Mouse (Mus musculus) liver, embryonic 16.5 days (tissue): ENCODE measurements around the gene Nox1. TPM values are rescaled to one million over a fixed set of nuclear protein-coding genes. Genes with fewer than 3 reads are reported as not detected.

Source experiments
- ATAC-seq: fragments of 200-750 bp; cut with Nextera tagmentation; 2 replicates; pipeline ENCODE4 v1.8.0; 2017; ENCODE audit warnings: low read depth, mild to moderate bottlenecking, moderate number of reproducible peaks, moderate library complexity
- H3K27ac ChIP-seq: fragments of 300-500 bp; sonication (generic); 2 replicates; pipeline ENCODE4 v1.5.1; 2014; ENCODE audit warnings: mild to moderate bottlenecking, low read length
- H3K27me3 ChIP-seq: fragments of 300-500 bp; sonication (generic); 2 replicates; pipeline ENCODE4 v1.6.1; 2014; ENCODE audit warnings: low read depth, low read length, mixed read lengths; ENCODE audit not compliant: control insufficient read depth, insufficient read depth
- H3K36me3 ChIP-seq: fragments of 300-500 bp; sonication (generic); 2 replicates; pipeline ENCODE4 v1.6.1; 2014; ENCODE audit warnings: mild to moderate bottlenecking; ENCODE audit not compliant: control insufficient read depth, insufficient read depth
- H3K4me1 ChIP-seq: fragments of 300-500 bp; sonication (generic); 2 replicates; pipeline ENCODE4 v1.6.1; 2014; ENCODE audit warnings: low read depth, low read length, mixed read lengths; ENCODE audit not compliant: control insufficient read depth
- H3K4me2 ChIP-seq: fragments of 300-500 bp; sonication (generic); 2 replicates; pipeline ENCODE4 v1.6.1; 2014; ENCODE audit warnings: low read depth, low read length, mixed read lengths
- H3K4me3 ChIP-seq: fragments of 300-500 bp; sonication (generic); 2 replicates; pipeline ENCODE4 v1.5.1; 2014; ENCODE audit warnings: low read depth, mild to moderate bottlenecking, low read length
- H3K9ac ChIP-seq: fragments of 300-500 bp; sonication (generic); 2 replicates; pipeline ENCODE4 v1.6.1; 2014; ENCODE audit warnings: low read depth, low read length
- H3K9me3 ChIP-seq: fragments of 300-500 bp; sonication (generic); replicated peaks from 2 replicates; pipeline ENCODE4 v1.6.1; 2016; ENCODE audit warnings: low read length; ENCODE audit not compliant: control insufficient read depth
- WGBS: fragments of 180-500 bp; shearing (Covaris S2); extraction: QIAGEN DNeasy Blood & Tissue Kit; methylation state at CpG from one replicate; pipeline ENCODE4 v1.1.7; 2014; ENCODE audit not compliant: insufficient replicate concordance; 5-methylcytosine and 5-hydroxymethylcytosine counted together
- polyA plus RNA-seq: library from polyadenylated mRNA; unstranded; fragments of >200 nt; fragmentation: Nextera tagmentation; extraction: Ambion mirVana; gene quantifications from 2 replicates; pipeline ENCODE4 v1.2.1, GENCODE M21; 2015

The Nox1 gene
- polyA plus RNA-seq, 1 experiment from 2014 or later, result not detected

DNA sequence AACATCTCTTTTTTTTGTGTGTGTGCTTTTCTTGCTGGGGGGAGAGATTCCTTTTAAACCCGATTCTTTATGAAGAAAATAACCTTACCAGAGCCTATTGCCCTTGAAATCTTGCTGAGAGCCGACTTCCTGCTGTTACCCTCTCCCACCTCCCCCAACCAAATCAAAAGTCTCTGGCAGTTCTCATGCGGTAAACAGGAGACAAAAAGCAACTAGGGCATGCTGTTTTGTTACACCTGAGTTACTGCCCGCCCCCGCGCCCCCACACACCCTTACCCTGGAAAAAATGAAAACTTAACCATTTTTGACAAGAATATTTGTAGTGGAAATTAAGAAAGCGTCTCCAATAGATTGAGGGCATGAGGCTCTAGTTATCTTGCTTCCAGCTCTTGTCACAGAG is 63.6 kb downstream of the Nox1 start:
- no peak for ATAC-seq
- Histone ChIP-seq H3K4me1 (no peaks in the 10 kb centered on the region), H3K27ac (no peak overlapping the region), H3K9me3 (no peaks in the 10 kb centered on the region), H3K36me3 (no peaks in the 10 kb centered on the region), H3K4me3 (no peak overlapping the region), H3K4me2 (no peak overlapping the region), H3K9ac (no peak overlapping the region), H3K27me3 (no peaks in the 10 kb centered on the region; the same call in 1 of the 2 replicates)
- WGBS, result 28% methylated on average over 7 of the region's 7 CpGs

DNA sequence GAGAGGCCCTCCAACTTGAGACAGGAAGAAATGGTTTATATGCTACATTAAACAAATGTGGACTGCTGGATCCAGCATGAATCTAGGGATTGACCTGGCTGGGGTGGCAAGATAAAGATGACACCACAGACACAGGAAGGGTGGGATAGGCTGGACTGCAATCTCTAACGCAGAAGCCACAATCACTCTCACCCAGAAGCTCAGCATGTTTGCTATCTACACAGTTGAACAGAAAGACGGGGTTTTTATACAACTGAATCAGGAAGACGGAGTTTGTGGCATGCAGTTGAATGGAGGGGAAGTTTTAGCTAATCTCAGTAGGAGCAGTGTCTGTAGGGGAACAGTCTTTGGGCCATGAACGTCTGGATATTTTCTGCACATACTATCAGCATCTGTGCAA is 79.8 kb downstream of the Nox1 start:
- Histone ChIP-seq H3K36me3 (no peaks in the 10 kb centered on the region), H3K4me3 (no peak overlapping the region), H3K27me3 (no peaks in the 10 kb centered on the region), H3K9me3 (no peaks in the 10 kb centered on the region), H3K27ac (no peak overlapping the region), H3K9ac (no peak overlapping the region), H3K4me2 (no peak overlapping the region), H3K4me1 (no peaks in the 10 kb centered on the region)
- no peak for ATAC-seq
- WGBS, result 33% methylated on average over 4 of the region's 4 CpGs

- H3K9ac ChIP-seq, result no peak overlapping the region
- WGBS, result 39% methylated on average over 1 of the region's 1 CpGs
- no peak for ATAC-seq
- no peak overlapping the region for H3K4me2 ChIP-seq
- H3K9me3 ChIP-seq, result no peaks in the 10 kb centered on the region
- H3K36me3 ChIP-seq, result no peaks in the 10 kb centered on the region
- no peaks in the 10 kb centered on the region for H3K4me1 ChIP-seq
- no peak overlapping the region for H3K27ac ChIP-seq
- no peaks in the 10 kb centered on the region for H3K27me3 ChIP-seq
- H3K4me3 ChIP-seq, result no peak overlapping the region
Measured at GRCm38 (mm10) chrX:134141551-134141950, 80.2 kb downstream of the Nox1 start.

GRCm38 (mm10) chrX:134140024-134140423 is 81.7 kb downstream of the Nox1 start:
- no peaks in the 10 kb centered on the region for H3K9me3 ChIP-seq
- no peaks in the 10 kb centered on the region for H3K36me3 ChIP-seq
- H3K4me3 ChIP-seq, result no peak overlapping the region
- no peak overlapping the region for H3K9ac ChIP-seq
- H3K4me2 ChIP-seq, result no peak overlapping the region
- H3K27me3 ChIP-seq, result no peaks in the 10 kb centered on the region
- no peaks in the 10 kb centered on the region for H3K4me1 ChIP-seq
- H3K27ac ChIP-seq, result no peak overlapping the region
- ATAC-seq, result no peak
- WGBS, result 55% methylated on average over 6 of the region's 6 CpGs

GRCm38 (mm10) chrX:134133821-134134220 is 87.9 kb downstream of the Nox1 start:
- Histone ChIP-seq H3K9me3 (no peaks in the 10 kb centered on the region), H3K27me3 (no peaks in the 10 kb centered on the region), H3K27ac (no peak overlapping the region), H3K36me3 (no peaks in the 10 kb centered on the region), H3K9ac (no peak overlapping the region), H3K4me1 (no peaks in the 10 kb centered on the region), H3K4me3 (no peak overlapping the region), H3K4me2 (no peak overlapping the region)
- ATAC-seq, result no peak
- 36% methylated on average over 3 of the region's 3 CpGs for WGBS

DNA sequence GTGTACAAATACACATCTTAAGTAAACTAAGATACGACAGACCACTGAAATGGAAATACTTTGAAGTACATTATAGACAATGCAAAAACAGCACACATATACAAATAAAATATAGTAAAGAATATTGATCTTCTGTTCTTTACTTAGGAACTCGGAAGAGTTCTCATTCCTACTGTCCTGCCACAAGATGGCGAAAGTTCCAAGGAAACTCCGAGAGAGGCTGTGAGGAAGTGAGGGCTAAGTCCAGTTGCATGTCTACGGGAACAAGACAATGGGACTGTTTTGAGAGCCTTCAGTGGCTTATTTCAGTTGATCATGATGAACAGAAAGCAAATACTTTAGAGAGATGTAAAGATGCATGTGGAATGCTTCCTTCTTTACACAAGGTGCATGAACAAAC is 89.5 kb downstream of the Nox1 start:
- H3K9ac ChIP-seq, result no peak overlapping the region
- H3K27ac ChIP-seq, result no peak overlapping the region
- ATAC-seq, result no peak
- H3K9me3 ChIP-seq, result no peaks in the 10 kb centered on the region
- 33% methylated on average over 5 of the region's 5 CpGs for WGBS
- H3K36me3 ChIP-seq, result no peaks in the 10 kb centered on the region
- H3K4me1 ChIP-seq, result no peaks in the 10 kb centered on the region
- no peak overlapping the region for H3K4me3 ChIP-seq
- no peaks in the 10 kb centered on the region for H3K27me3 ChIP-seq
- H3K4me2 ChIP-seq, result no peak overlapping the region

DNA sequence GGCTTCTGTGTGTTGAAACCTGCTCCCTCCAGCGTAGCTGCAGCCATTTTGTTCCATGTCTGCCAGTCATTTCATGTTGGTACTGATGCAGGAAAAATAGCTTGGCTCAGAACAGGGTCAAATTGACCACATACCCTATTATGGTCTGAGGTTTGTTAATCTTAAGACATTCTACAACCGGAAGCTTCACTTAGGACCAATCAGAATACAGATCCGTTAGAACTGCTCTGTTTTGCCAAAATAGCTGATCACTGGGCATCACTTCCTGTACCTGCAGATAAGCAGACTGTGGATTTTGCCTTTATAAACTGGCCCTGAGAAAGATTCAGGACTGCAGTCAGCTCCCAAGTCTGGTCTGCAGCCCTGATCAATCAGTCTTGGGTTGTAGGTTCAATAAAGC is 93.2 kb downstream of the Nox1 start:
- WGBS, result 52% methylated on average over 3 of the region's 3 CpGs
- H3K36me3 ChIP-seq, result no peaks in the 10 kb centered on the region
- no peaks in the 10 kb centered on the region for H3K4me1 ChIP-seq
- H3K9ac ChIP-seq, result no peak overlapping the region
- no peaks in the 10 kb centered on the region for H3K27me3 ChIP-seq
- H3K4me3 ChIP-seq, result no peak overlapping the region
- no peaks in the 10 kb centered on the region for H3K9me3 ChIP-seq
- H3K27ac ChIP-seq, result no peak overlapping the region
- no peak overlapping the region for H3K4me2 ChIP-seq
- ATAC-seq, result no peak

DNA sequence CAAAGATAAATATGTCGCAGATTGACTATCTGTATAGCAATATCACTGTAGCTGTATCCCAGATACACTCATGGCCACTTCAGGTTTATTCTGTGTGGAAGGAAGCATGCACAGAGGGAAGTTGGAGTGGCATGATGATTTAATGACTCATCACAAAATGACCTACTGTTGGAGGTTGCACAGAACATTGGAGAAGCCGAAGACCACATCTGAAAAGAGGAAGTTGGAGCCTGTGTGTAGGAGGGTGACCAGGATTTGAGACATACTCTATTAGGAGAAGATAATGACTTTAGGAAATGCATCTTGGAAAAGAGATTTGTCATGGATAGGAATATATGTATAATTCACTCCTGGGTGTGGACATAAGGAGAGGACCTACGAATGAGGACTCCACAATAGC is 105.3 kb downstream of the Nox1 start:
- Histone ChIP-seq H3K4me1 (no peaks in the 10 kb centered on the region), H3K27ac (no peak overlapping the region), H3K9ac (no peak overlapping the region), H3K27me3 (no peaks in the 10 kb centered on the region), H3K4me2 (no peak overlapping the region), H3K36me3 (no peaks in the 10 kb centered on the region), H3K9me3 (no peaks in the 10 kb centered on the region), H3K4me3 (no peak overlapping the region)
- WGBS, result 28% methylated on average over 3 of the region's 3 CpGs
- no peak for ATAC-seq

DNA sequence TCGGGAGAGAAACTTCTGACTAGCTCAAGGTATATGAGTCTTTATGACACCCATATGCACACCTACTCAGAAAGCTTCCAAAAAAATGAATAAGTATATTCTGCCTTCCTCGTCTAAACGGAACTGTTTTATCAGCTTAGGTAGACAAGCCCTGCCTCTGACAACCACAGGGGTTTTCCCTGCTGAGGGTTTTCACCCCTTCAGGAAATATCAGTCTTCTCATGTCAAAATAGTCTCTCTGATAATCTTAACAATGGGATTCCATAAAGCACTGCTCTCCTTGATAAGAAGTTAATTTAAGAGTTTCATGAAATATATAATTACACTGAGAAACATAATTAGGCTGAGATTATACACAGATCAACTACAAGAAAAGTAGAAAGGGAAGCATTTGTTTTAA is 110.0 kb downstream of the Nox1 start:
- no peak overlapping the region for H3K27ac ChIP-seq
- 23% methylated on average over 3 of the region's 3 CpGs for WGBS
- no peak for ATAC-seq
- H3K9ac ChIP-seq, result no peak overlapping the region
- H3K27me3 ChIP-seq, result no peaks in the 10 kb centered on the region
- H3K9me3 ChIP-seq, result no peaks in the 10 kb centered on the region
- no peak overlapping the region for H3K4me2 ChIP-seq
- H3K4me3 ChIP-seq, result no peak overlapping the region
- no peaks in the 10 kb centered on the region for H3K36me3 ChIP-seq
- H3K4me1 ChIP-seq, result no peaks in the 10 kb centered on the region

DNA sequence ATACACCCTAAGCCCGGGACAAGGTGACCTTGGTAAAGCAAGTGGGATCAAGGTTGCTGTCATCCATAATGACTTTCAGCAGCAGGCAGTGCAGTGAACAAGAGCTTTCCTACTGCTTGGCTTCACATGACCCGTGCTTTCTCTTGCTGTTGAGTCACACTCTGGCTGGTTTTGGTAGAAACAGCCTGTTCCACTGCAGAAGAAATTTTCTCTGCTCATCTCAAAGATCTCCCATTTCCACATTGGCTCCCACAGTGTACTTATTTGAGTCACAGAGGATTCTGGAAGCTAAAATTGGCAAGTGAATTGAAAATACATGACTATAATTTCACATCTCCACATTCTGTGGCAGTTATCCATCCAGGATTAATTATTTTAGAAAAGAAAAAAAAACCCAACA is 119.1 kb downstream of the Nox1 start:
- Histone ChIP-seq H3K4me3 (no peak overlapping the region), H3K36me3 (no peaks in the 10 kb centered on the region), H3K27ac (no peak overlapping the region), H3K9ac (no peak overlapping the region), H3K4me2 (no peak overlapping the region), H3K4me1 (no peaks in the 10 kb centered on the region), H3K9me3 (no peaks in the 10 kb centered on the region), H3K27me3 (no peaks in the 10 kb centered on the region)
- WGBS, result 39% methylated on average over 2 of the region's 2 CpGs
- ATAC-seq, result no peak
